Mouse (Mus musculus) liver, adult 2 months (tissue): ENCODE results near the gene Slc16a2. TPM values are rescaled to one million over a fixed set of nuclear protein-coding genes. Genes with fewer than 3 reads are reported as not detected.

Source experiments
- DNase-seq: peaks from one replicate; pipeline ENCODE4 v3.0.0-alpha.2; 2011; ENCODE audit warnings: low read depth, low spot score; ENCODE audit errors: extremely low read depth
- H3K27ac ChIP-seq: fragments of 200-500 bp; replicated peaks from 2 replicates; pipeline ENCODE4 v1.5.1; 2012; ENCODE audit warnings: low read depth, mild to moderate bottlenecking, control low read depth, inconsistent platforms, low read length; ENCODE audit not compliant: insufficient read depth
- H3K27me3 ChIP-seq: fragments of 200-500 bp; 2 replicates; pipeline ENCODE4 v1.6.1; 2012; ENCODE audit warnings: mild to moderate bottlenecking, moderate library complexity, low read length, inconsistent platforms; ENCODE audit not compliant: control insufficient read depth, insufficient read depth
- H3K36me3 ChIP-seq: fragments of 200-500 bp; 2 replicates; pipeline ENCODE4 v1.6.1; 2012; ENCODE audit warnings: low read length, inconsistent platforms; ENCODE audit not compliant: control insufficient read depth, insufficient read depth
- H3K4me1 ChIP-seq: fragments of 200-500 bp; 2 replicates; pipeline ENCODE4 v1.6.1; 2011; ENCODE audit warnings: low read length; ENCODE audit not compliant: control insufficient read depth, insufficient read depth
- H3K4me3 ChIP-seq: fragments of 200-500 bp; 2 replicates; pipeline ENCODE4 v1.5.1; 2011; ENCODE audit warnings: low read depth, mild to moderate bottlenecking, control low read depth, low read length, moderate library complexity; ENCODE audit not compliant: insufficient read depth
- H3K79me2 ChIP-seq: fragments of 200-500 bp; 2 replicates; pipeline ENCODE4 v1.6.1; 2012; ENCODE audit warnings: inconsistent platforms, mild to moderate bottlenecking, low read length, moderate library complexity; ENCODE audit not compliant: control insufficient read depth, insufficient read depth
- H3K9ac ChIP-seq: fragments of 200-500 bp; 2 replicates; pipeline ENCODE4 v1.6.1; 2012; ENCODE audit warnings: low read depth, mild to moderate bottlenecking, control low read depth, inconsistent platforms, low read length
- CTCF ChIP-seq: fragments of 200-500 bp; IDR thresholded peaks from 2 replicates; pipeline ENCODE4 v1.5.1; 2011; ENCODE audit warnings: low read depth, low read length, control low read depth
- POLR2A ChIP-seq: fragments of 200-500 bp; IDR thresholded peaks from 2 replicates; pipeline ENCODE4 v1.6.1; 2011; ENCODE audit warnings: low read length, control low read depth; ENCODE audit not compliant: insufficient read depth; ENCODE audit errors: extremely low read depth
- WGBS: fragments of 180-500 bp; shearing (Covaris S2); methylation state at CpG from one replicate; pipeline ENCODE4 v1.1.7; 2018; 5-methylcytosine and 5-hydroxymethylcytosine counted together
- polyA plus RNA-seq: library from polyadenylated mRNA; depleted of rRNA; stranded (reverse); fragments of >200 nt; gene quantifications from 2 replicates; pipeline ENCODE4 v1.2.3, GENCODE M21; 2012
- total RNA-seq: library from RNA; depleted of rRNA; stranded (reverse); fragments of >200 nt; gene quantifications from 2 replicates; pipeline ENCODE4 v1.2.3, GENCODE M21; 2014

The Slc16a2 gene
- total and polyA plus RNA-seq, 2 experiments: 32.7 to 197 TPM

DNA sequence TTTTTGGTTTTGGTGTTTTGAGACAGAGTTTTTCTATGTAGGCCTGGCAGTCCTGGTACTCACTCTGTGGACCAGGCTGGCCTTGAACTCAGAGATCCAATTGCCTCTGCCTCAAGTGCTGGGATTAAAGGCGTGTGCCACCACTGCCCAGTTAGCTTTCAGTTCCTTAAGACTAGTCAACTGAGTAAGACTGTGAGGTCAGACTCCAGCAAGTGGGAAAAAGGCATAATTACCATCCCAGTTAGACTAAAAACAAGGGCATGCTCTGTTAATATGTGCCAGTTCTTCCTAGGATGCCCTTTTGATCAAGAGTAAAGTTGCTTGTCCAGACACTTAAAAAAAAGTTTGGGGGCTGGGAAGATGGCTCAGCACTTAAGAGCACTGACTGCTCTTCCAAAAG lies 113.2 kb downstream of the Slc16a2 start:
- peaks cover 2% of the 10 kb centered on the region for H3K36me3 ChIP-seq
- no peaks in the 10 kb centered on the region for H3K27me3 ChIP-seq
- peaks cover 5% of the 10 kb centered on the region; the same call in 1 of the 2 replicates for H3K4me1 ChIP-seq
- no peak overlapping the region for H3K27ac ChIP-seq
- no peaks in the 10 kb centered on the region for H3K79me2 ChIP-seq
- peak; percentile 44 for DNase-seq
- no peak overlapping the region for H3K9ac ChIP-seq
- no peak overlapping the region for H3K4me3 ChIP-seq
- 89% methylated on average over 1 of the region's 1 CpGs for WGBS
- TF ChIP-seq CTCF (no peak), POLR2A (no peak)

GRCm38 (mm10) chrX:103704611-103705010 lies 117.2 kb downstream of the Slc16a2 start:
- Histone ChIP-seq H3K79me2 (no peaks in the 10 kb centered on the region), H3K27ac (no peak overlapping the region), H3K4me3 (no peak overlapping the region), H3K36me3 (peaks cover 8% of the 10 kb centered on the region), H3K4me1 (peaks cover 3% of the 10 kb centered on the region; the same call in 1 of the 2 replicates), H3K27me3 (no peaks in the 10 kb centered on the region), H3K9ac (no peak overlapping the region)
- no peak for DNase-seq
- TF ChIP-seq CTCF (no peak), POLR2A (no peak)
- 47% methylated on average over 4 of the region's 4 CpGs for WGBS

DNA sequence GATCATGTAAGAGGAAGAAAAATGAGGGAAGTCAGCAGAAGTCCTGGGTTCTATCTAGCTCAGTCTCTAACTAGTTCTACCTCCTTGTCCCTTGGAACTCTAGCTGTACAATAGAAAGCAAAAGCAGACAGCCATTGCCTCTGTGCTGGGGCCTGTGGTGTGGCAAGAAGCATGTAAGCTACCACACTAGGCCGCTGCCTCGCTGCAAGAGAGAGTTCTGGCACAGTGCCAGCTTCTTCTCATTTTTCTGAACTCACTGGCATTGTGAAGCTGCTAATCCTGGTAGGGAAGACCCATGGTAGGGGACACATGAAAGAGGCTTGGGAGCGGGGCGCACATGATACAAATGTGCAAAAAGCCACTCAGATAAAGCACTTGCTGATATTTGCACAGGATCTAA lies 117.8 kb downstream of the Slc16a2 start:
- TF ChIP-seq POLR2A (no peak), CTCF (no peak)
- Histone ChIP-seq H3K9ac (no peak overlapping the region), H3K4me1 (no peaks in the 10 kb centered on the region), H3K27ac (no peak overlapping the region), H3K79me2 (no peaks in the 10 kb centered on the region), H3K27me3 (no peaks in the 10 kb centered on the region), H3K4me3 (no peak overlapping the region), H3K36me3 (peaks cover 8% of the 10 kb centered on the region)
- DNase-seq: no peak
- 54% methylated on average over 4 of the region's 4 CpGs for WGBS

DNA sequence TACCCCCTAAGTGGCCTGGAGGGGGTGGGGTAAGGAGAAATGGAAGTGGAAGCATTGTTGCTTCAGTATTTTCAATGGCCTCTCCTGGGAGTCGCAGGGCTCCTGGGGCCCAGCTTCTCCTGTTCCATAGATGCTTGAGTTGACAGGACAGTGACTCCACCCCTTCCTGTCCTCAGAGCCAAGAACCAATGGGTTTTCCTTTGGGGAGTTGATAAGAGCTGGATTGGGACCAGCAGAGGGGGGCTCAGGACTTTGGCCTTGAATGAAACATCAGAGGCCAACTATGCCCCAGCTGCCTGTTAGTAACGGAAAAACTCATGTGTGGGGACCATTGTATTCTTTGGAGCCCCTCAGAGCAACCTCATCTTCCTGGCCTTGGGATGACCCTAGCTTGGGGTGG lies 124.0 kb downstream of the Slc16a2 start:
- DNase-seq: no peak
- Histone ChIP-seq H3K36me3 (peaks cover 6% of the 10 kb centered on the region; the same call in 1 of the 2 replicates), H3K4me3 (no peak overlapping the region), H3K9ac (no peak overlapping the region), H3K27me3 (no peaks in the 10 kb centered on the region), H3K27ac (no peak overlapping the region), H3K79me2 (no peaks in the 10 kb centered on the region), H3K4me1 (0 out of 2 replicates have a peak, but pooled peaks cover 2% of the 10 kb centered on the region)
- TF ChIP-seq POLR2A (no peak), CTCF (no peak)
- 81% methylated on average over 2 of the region's 2 CpGs for WGBS

GRCm38 (mm10) chrX:103696081-103696519 lies 125.7 kb downstream of the Slc16a2 start:
- Histone ChIP-seq H3K36me3 (peaks cover 4% of the 10 kb centered on the region; the same call in 1 of the 2 replicates), H3K4me1 (peaks cover 2% of the 10 kb centered on the region; the same call in 1 of the 2 replicates), H3K27me3 (no peaks in the 10 kb centered on the region), H3K79me2 (no peaks in the 10 kb centered on the region), H3K4me3 (no peak overlapping the region), H3K9ac (no peak overlapping the region), H3K27ac (no peak overlapping the region)
- DNase-seq: no peak
- no peak for TF ChIP-seq POLR2A
- no peak for TF ChIP-seq CTCF
- 11% methylated on average over 9 of the region's 9 CpGs for WGBS

DNA sequence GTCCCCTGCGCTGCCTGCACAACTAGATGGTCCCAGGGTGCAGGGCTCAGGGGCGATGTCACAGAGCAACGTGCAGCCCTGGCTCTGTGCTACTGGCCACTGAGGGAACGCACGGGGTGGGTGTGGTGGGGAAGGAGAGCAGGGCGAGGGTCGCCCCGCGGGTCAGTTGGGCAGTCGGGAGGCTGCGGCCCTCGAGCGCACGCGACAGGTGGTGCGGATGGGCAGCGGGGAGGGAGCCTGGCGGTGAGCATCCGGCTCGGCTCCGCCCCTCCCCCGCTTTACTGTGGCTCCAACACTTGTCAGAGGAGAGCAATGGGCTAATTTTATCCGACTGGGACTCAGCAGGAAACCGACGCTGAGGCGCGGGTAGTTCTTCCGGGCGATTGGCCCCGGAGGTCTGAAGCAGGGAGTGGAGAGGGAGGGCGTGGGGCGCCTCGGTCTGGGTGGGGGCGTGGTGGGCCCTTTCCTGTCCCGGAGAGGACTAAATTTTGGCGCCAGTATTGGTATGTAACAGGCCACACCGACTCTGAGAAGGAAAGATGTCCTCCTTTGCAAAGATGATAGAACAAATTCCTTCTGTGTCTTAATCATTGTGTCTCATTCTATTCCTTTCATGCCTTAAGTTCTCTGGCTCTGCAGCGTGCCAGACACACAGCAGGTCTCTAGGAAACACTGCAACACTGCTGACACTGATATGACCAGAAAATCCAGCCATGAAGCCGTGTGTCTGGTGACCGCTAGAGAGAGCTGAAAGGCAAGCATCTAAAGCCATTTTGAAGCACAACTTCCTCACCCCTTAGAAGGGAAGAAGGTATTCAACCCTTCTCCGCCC lies 126.4 kb downstream of the Slc16a2 start:
- no peaks in the 10 kb centered on the region for H3K27me3 ChIP-seq
- 1% methylated on average over 38 of the region's 41 CpGs for WGBS
- H3K9ac ChIP-seq: peak overlapping the region; percentile 48
- TF ChIP-seq POLR2A (no peak), CTCF (peak; percentile 44)
- peaks cover 2% of the 10 kb centered on the region; the same call in 1 of the 2 replicates for H3K4me1 ChIP-seq
- peaks cover under 1% of the 10 kb centered on the region; the same call in 1 of the 2 replicates for H3K36me3 ChIP-seq
- no peaks in the 10 kb centered on the region for H3K79me2 ChIP-seq
- H3K27ac ChIP-seq: no peak overlapping the region
- peak; percentile 68 for DNase-seq
- H3K4me3 ChIP-seq: peak overlapping the region; percentile 71
